Mouse (Mus musculus) left cerebral cortex, adult 6 months (tissue): ENCODE data around the gene Nrn1. TPM values are rescaled to one million over a fixed set of nuclear protein-coding genes. Genes with fewer than 3 reads are reported as not detected.

Source experiments
- long read RNA-seq, 2 experiments: library from polyadenylated mRNA; unstranded; transcript quantifications; one replicate each; pipeline ENCODE4 v2.0.0; 2019 to 2020
- polyA plus RNA-seq: library from polyadenylated mRNA; unstranded; fragments of <200 nt; fragmentation: Nextera tagmentation; gene quantifications from 2 replicates; pipeline ENCODE4 v1.2.3, GENCODE M21; 2021

Nrn1 gene
- 303 and 326 TPM in 2 replicates for polyA plus RNA-seq
- long read RNA-seq, experiment 1, transcript Nrn1-203 (3 exons, 1,443 nt): minor isoform, 6 of 719 reads
- long read RNA-seq, experiment 1, transcript Nrn1-201 (3 exons, 1,619 nt): major isoform, 681 of 719 reads
- long read RNA-seq, experiment 1, partial matches to known transcripts: 22 of 719 reads
- long read RNA-seq, experiment 1, other reads (novel, unspliced or antisense): 8 of 719 reads
- long read RNA-seq, experiment 2, transcript Nrn1-201 (3 exons, 1,619 nt): major isoform, 373 of 445 reads
- long read RNA-seq, experiment 2, partial matches to known transcripts: 16 of 445 reads
- long read RNA-seq, experiment 2, other reads (novel, unspliced or antisense): 51 of 445 reads

GRCm38 (mm10) chr13:36734731-36735571, at the start of gene Nrn1:
Gene Nrn1 (minus strand): TSS chr13:36735131.

